Mouse (Mus musculus) liver, embryonic 13.5 days (tissue): ENCODE results near the gene Gng5. TPM values are rescaled to one million over a fixed set of nuclear protein-coding genes. Genes with fewer than 3 reads are reported as not detected.

Experiments used
- ATAC-seq: fragments of 200-750 bp; cut with Nextera tagmentation; 2 replicates; pipeline ENCODE4 v1.8.0; 2017; ENCODE audit warnings: low read depth, mild to moderate bottlenecking, moderate number of reproducible peaks, moderate library complexity
- DNase-seq: peaks from one replicate; pipeline ENCODE4 v3.0.0; 2022
- H3K27ac ChIP-seq: fragments of 300-500 bp; sonication (generic); 2 replicates; pipeline ENCODE4 v1.5.1; 2015; ENCODE audit warnings: moderate library complexity, mild to moderate bottlenecking, inconsistent platforms
- H3K27me3 ChIP-seq: fragments of 300-500 bp; sonication (generic); 2 replicates; pipeline ENCODE4 v1.6.1; 2015; ENCODE audit warnings: mild to moderate bottlenecking, inconsistent platforms
- H3K36me3 ChIP-seq: fragments of 300-500 bp; sonication (generic); 2 replicates; pipeline ENCODE4 v1.6.1; 2015; ENCODE audit warnings: mild to moderate bottlenecking, inconsistent platforms
- H3K4me1 ChIP-seq: fragments of 300-500 bp; sonication (generic); replicated peaks from 2 replicates; pipeline ENCODE4 v1.6.1; 2015; ENCODE audit warnings: inconsistent platforms
- H3K4me2 ChIP-seq: fragments of 300-500 bp; sonication (generic); 2 replicates; pipeline ENCODE4 v1.6.1; 2015; ENCODE audit warnings: inconsistent platforms, mild to moderate bottlenecking, moderate library complexity
- H3K4me3 ChIP-seq: fragments of 300-500 bp; sonication (generic); replicated peaks from 2 replicates; pipeline ENCODE4 v1.5.1; 2015; ENCODE audit warnings: mild to moderate bottlenecking, inconsistent platforms
- H3K9ac ChIP-seq: fragments of 300-500 bp; sonication (generic); 2 replicates; pipeline ENCODE4 v1.6.1; 2015; ENCODE audit warnings: mild to moderate bottlenecking, inconsistent platforms
- H3K9me3 ChIP-seq: fragments of 300-500 bp; sonication (generic); replicated peaks from 2 replicates; pipeline ENCODE4 v1.6.1; 2016; ENCODE audit warnings: inconsistent platforms
- WGBS: fragments of 180-500 bp; shearing (Covaris S2); methylation state at CpG from one replicate; pipeline ENCODE4 v1.1.7; 2015; ENCODE audit not compliant: insufficient replicate concordance; 5-methylcytosine and 5-hydroxymethylcytosine counted together
- polyA plus RNA-seq: library from polyadenylated mRNA; unstranded; fragments of >200 nt; fragmentation: Nextera tagmentation; extraction: Ambion mirVana; gene quantifications from 2 replicates; pipeline ENCODE4 v1.2.1, GENCODE M21; 2015

Gng5 gene
- polyA plus RNA-seq, 1 experiment from 2014 or later, result 639 TPM

- Histone ChIP-seq H3K4me2 (peak overlapping the region; percentile 71), H3K9me3 (no peaks in the 10 kb centered on the region), H3K4me1 (peaks cover 38% of the 10 kb centered on the region), H3K27me3 (no peaks in the 10 kb centered on the region), H3K4me3 (peak overlapping the region; percentile 89), H3K36me3 (peaks cover 18% of the 10 kb centered on the region), H3K9ac (peak overlapping the region; percentile 94), H3K27ac (peak overlapping the region; percentile 95)
- WGBS, result 0% methylated on average over 56 of the region's 57 CpGs
- DNase-seq (peak; percentile 50), ATAC-seq (peak; percentile 52)
These were observed 599 bp downstream of the Gng5 start for GRCm38 (mm10) chr3:146500003-146500809.

- WGBS, result 8% methylated on average over 5 of the region's 5 CpGs
- DNase-seq (no peak), ATAC-seq (no peak)
- peak overlapping the region; percentile 94 for H3K9ac ChIP-seq
- H3K27me3 ChIP-seq, result no peaks in the 10 kb centered on the region
- peak overlapping the region; percentile 71 for H3K4me2 ChIP-seq
- no peaks in the 10 kb centered on the region for H3K9me3 ChIP-seq
- peaks cover 38% of the 10 kb centered on the region for H3K4me1 ChIP-seq
- H3K27ac ChIP-seq, result peak overlapping the region; percentile 95
- H3K36me3 ChIP-seq, result peaks cover 23% of the 10 kb centered on the region
- peak overlapping the region; percentile 89 for H3K4me3 ChIP-seq
These were observed 1.2 kb downstream of the Gng5 start for GRCm38 (mm10) chr3:146500810-146501201.

- no peak for ATAC-seq
- Histone ChIP-seq H3K9me3 (no peaks in the 10 kb centered on the region), H3K27me3 (no peaks in the 10 kb centered on the region), H3K27ac (peak overlapping the region; percentile 95), H3K9ac (peak overlapping the region; percentile 94), H3K4me3 (peak overlapping the region; percentile 89), H3K4me1 (peaks cover 38% of the 10 kb centered on the region), H3K36me3 (peaks cover 30% of the 10 kb centered on the region), H3K4me2 (peak overlapping the region; percentile 71)
- WGBS, result 54% methylated on average over 5 of the region's 5 CpGs
- DNase-seq, result no peak
These were observed 2.1 kb downstream of the Gng5 start for GRCm38 (mm10) chr3:146501601-146502123.

GRCm38 (mm10) chr3:146506711-146507110 lies 7.1 kb downstream of the Gng5 start:
- no peak for ATAC-seq
- WGBS, result 89% methylated on average over 7 of the region's 7 CpGs
- H3K36me3 ChIP-seq, result peaks cover 74% of the 10 kb centered on the region

GRCm38 (mm10) chr3:146520226-146520797 lies 20.7 kb downstream of the Gng5 start:
- peaks cover 14% of the 10 kb centered on the region for H3K4me1 ChIP-seq
- peak overlapping the region; percentile 85 for H3K9ac ChIP-seq
- peak overlapping the region; percentile 96 for H3K27ac ChIP-seq
- ATAC-seq, result no peak
- peaks cover 26% of the 10 kb centered on the region for H3K36me3 ChIP-seq
- H3K4me2 ChIP-seq, result peak overlapping the region; percentile 91
- H3K9me3 ChIP-seq, result no peaks in the 10 kb centered on the region
- no peak for DNase-seq
- H3K27me3 ChIP-seq, result no peaks in the 10 kb centered on the region
- H3K4me3 ChIP-seq, result peak overlapping the region; percentile 93
- 37% methylated on average over 5 of the region's 5 CpGs for WGBS

More at GRCm38 (mm10) chr3:146506711-146507110, 7.1 kb downstream of the Gng5 start:
- H3K27ac ChIP-seq, result no peak overlapping the region
- H3K27me3 ChIP-seq, result no peaks in the 10 kb centered on the region
- H3K4me3 ChIP-seq, result no peak overlapping the region
- H3K9ac ChIP-seq, result no peak overlapping the region
- no peak for DNase-seq
- H3K4me1 ChIP-seq, result peaks cover 21% of the 10 kb centered on the region
- H3K4me2 ChIP-seq, result no peak overlapping the region
- H3K9me3 ChIP-seq, result no peaks in the 10 kb centered on the region

- Histone ChIP-seq H3K4me1 (peaks cover 14% of the 10 kb centered on the region), H3K9me3 (no peaks in the 10 kb centered on the region), H3K9ac (peak within 1 kb of the TSS; percentile 85), H3K27ac (peak within 1 kb of the TSS; percentile 96), H3K27me3 (no peaks in the 10 kb centered on the region), H3K36me3 (peaks cover 21% of the 10 kb centered on the region), H3K4me2 (peak within 1 kb of the TSS; percentile 91), H3K4me3 (peak within 1 kb of the TSS; percentile 93)
- under 1% methylated on average over 80 of the region's 82 CpGs for WGBS
- DNase-seq, result peak; percentile 83
- ATAC-seq, result peak; percentile 96
These were observed 21.4 kb downstream of the Gng5 start, which contains the start of gene Rpf1 for GRCm38 (mm10) chr3:146520798-146521651. Rpf1 (minus strand) TSS chr3:146521429.

- Histone ChIP-seq H3K4me3 (peak overlapping the region; percentile 93), H3K4me1 (peaks cover 14% of the 10 kb centered on the region), H3K4me2 (peak overlapping the region; percentile 91), H3K9me3 (no peaks in the 10 kb centered on the region), H3K27me3 (no peaks in the 10 kb centered on the region), H3K27ac (peak overlapping the region; percentile 96), H3K36me3 (peaks cover 21% of the 10 kb centered on the region), H3K9ac (peak overlapping the region; percentile 85)
- DNase-seq (no peak), ATAC-seq (no peak)
- 5% methylated on average over 8 of the region's 8 CpGs for WGBS
These were observed 22.0 kb downstream of the Gng5 start for GRCm38 (mm10) chr3:146521652-146522020.

GRCm38 (mm10) chr3:146528335-146528734 lies 28.7 kb downstream of the Gng5 start:
- WGBS, result 41% methylated on average over 2 of the region's 2 CpGs
- no peak for DNase-seq
- no peak overlapping the region for H3K4me2 ChIP-seq
- 0 out of 2 replicates have a peak, but pooled peaks cover 2% of the 10 kb centered on the region for H3K27me3 ChIP-seq
- no peak overlapping the region for H3K9ac ChIP-seq
- ATAC-seq, result no peak
- no peaks in the 10 kb centered on the region for H3K4me1 ChIP-seq
- no peaks in the 10 kb centered on the region for H3K36me3 ChIP-seq
- H3K9me3 ChIP-seq, result no peaks in the 10 kb centered on the region
- no peak overlapping the region for H3K4me3 ChIP-seq
- H3K27ac ChIP-seq, result no peak overlapping the region

- H3K27me3 ChIP-seq, result no peaks in the 10 kb centered on the region
- DNase-seq, result no peak
- 46% methylated on average over 6 of the region's 6 CpGs for WGBS
- no peaks in the 10 kb centered on the region for H3K4me1 ChIP-seq
- no peak overlapping the region for H3K4me3 ChIP-seq
- H3K36me3 ChIP-seq, result no peaks in the 10 kb centered on the region
- H3K9me3 ChIP-seq, result no peaks in the 10 kb centered on the region
- no peak overlapping the region for H3K27ac ChIP-seq
- no peak for ATAC-seq
- H3K9ac ChIP-seq, result no peak overlapping the region
- H3K4me2 ChIP-seq, result no peak overlapping the region
These were observed 35.4 kb downstream of the Gng5 start for GRCm38 (mm10) chr3:146534986-146535385.

GRCm38 (mm10) chr3:146540521-146541273 lies 41.1 kb downstream of the Gng5 start:
- 52% methylated on average over 4 of the region's 4 CpGs for WGBS

More at GRCm38 (mm10) chr3:146540521-146541273, 41.1 kb downstream of the Gng5 start:
- Histone ChIP-seq H3K9ac (no peak overlapping the region), H3K27me3 (no peaks in the 10 kb centered on the region), H3K4me3 (no peak overlapping the region), H3K9me3 (no peaks in the 10 kb centered on the region), H3K4me1 (no peaks in the 10 kb centered on the region), H3K4me2 (no peak overlapping the region), H3K27ac (no peak overlapping the region), H3K36me3 (no peaks in the 10 kb centered on the region)
- ATAC-seq (no peak), DNase-seq (no peak)
